Mouse (Mus musculus) hindbrain, embryonic 12.5 days (tissue): ENCODE measurements around the gene Psmd11. TPM values are rescaled to one million over a fixed set of nuclear protein-coding genes. Genes with fewer than 3 reads are reported as not detected.
"Not testable (repeated sequence)": the region's sequence is repeated elsewhere in the genome, so short reads cannot be mapped to it uniquely, and the experiment has no call there.

Experiments used
- ATAC-seq: fragments of 200-750 bp; cut with Nextera tagmentation; 2 replicates; pipeline ENCODE4 v1.8.0; 2017; ENCODE audit warnings: moderate TSS enrichment; ENCODE audit not compliant: low FRiP score
- H3K27ac ChIP-seq: fragments of 300-500 bp; sonication (generic); 2 replicates; pipeline ENCODE4 v1.5.1; 2016; ENCODE audit warnings: mild to moderate bottlenecking
- H3K27me3 ChIP-seq: fragments of 300-500 bp; sonication (generic); 2 replicates; pipeline ENCODE4 v1.6.1; 2016; ENCODE audit warnings: mild to moderate bottlenecking
- H3K36me3 ChIP-seq: fragments of 300-500 bp; sonication (generic); 2 replicates; pipeline ENCODE4 v1.6.1; 2016; ENCODE audit warnings: mild to moderate bottlenecking
- H3K4me1 ChIP-seq: fragments of 300-500 bp; sonication (generic); 2 replicates; pipeline ENCODE4 v1.6.1; 2016
- H3K4me2 ChIP-seq: fragments of 300-500 bp; sonication (generic); replicated peaks from 2 replicates; pipeline ENCODE4 v1.6.1; 2016; ENCODE audit warnings: mild to moderate bottlenecking
- H3K4me3 ChIP-seq: fragments of 300-500 bp; sonication (generic); 2 replicates; pipeline ENCODE4 v1.5.1; 2016; ENCODE audit warnings: mild to moderate bottlenecking
- H3K9ac ChIP-seq: fragments of 300-500 bp; sonication (generic); 2 replicates; pipeline ENCODE4 v1.6.1; 2016; ENCODE audit warnings: mild to moderate bottlenecking, moderate library complexity
- H3K9me3 ChIP-seq: fragments of 300-500 bp; sonication (generic); replicated peaks from 2 replicates; pipeline ENCODE4 v1.6.1; 2016; ENCODE audit warnings: mild to moderate bottlenecking
- WGBS: fragments of 180-500 bp; shearing (Covaris S2); methylation state at CpG from one replicate; pipeline ENCODE4 v1.1.7; 2016; 5-methylcytosine and 5-hydroxymethylcytosine counted together
- polyA plus RNA-seq: library from polyadenylated mRNA; unstranded; fragments of >200 nt; fragmentation: Nextera tagmentation; extraction: Ambion mirVana; gene quantifications from 2 replicates; pipeline ENCODE4 v1.2.1, GENCODE M21; 2016

Gene Psmd11
- 316 and 330 TPM in 2 replicates for polyA plus RNA-seq

- peak within 1 kb of the TSS; percentile 94 for H3K27ac ChIP-seq
- H3K4me1 ChIP-seq = peaks cover 9% of the 10 kb centered on the region
- no peaks in the 10 kb centered on the region for H3K27me3 ChIP-seq
- ATAC-seq = peak; percentile 99
- peak within 1 kb of the TSS; percentile 81 for H3K4me2 ChIP-seq
- H3K9ac ChIP-seq = peak within 1 kb of the TSS; percentile 98
- WGBS = 0% methylated on average over 54 of the region's 58 CpGs
- no peaks in the 10 kb centered on the region for H3K9me3 ChIP-seq
- peaks cover 18% of the 10 kb centered on the region for H3K36me3 ChIP-seq
- H3K4me3 ChIP-seq = peak within 1 kb of the TSS; percentile 100
Measured at GRCm38 (mm10) chr11:80428381-80429008, at the start of gene Psmd11. Psmd11 (plus strand) TSS chr11:80428615.

- H3K4me1 ChIP-seq, H3K9me3 ChIP-seq, H3K36me3 ChIP-seq, H3K4me3 ChIP-seq, H3K27me3 ChIP-seq, H3K4me2 ChIP-seq, H3K9ac ChIP-seq, H3K27ac ChIP-seq, ATAC-seq: not testable (repeated sequence)
- 97% methylated on average over 7 of the region's 7 CpGs for WGBS
Measured at GRCm38 (mm10) chr11:80379184-80379583, 49.2 kb upstream of the Psmd11 start.

GRCm38 (mm10) chr11:80382626-80383018, 45.8 kb upstream of the Psmd11 start:
- Histone ChIP-seq H3K9me3 (no peaks in the 10 kb centered on the region), H3K4me3 (peak overlapping the region; percentile 87), H3K27me3 (no peaks in the 10 kb centered on the region), H3K27ac (peak overlapping the region; percentile 92), H3K36me3 (peaks cover 8% of the 10 kb centered on the region), H3K4me1 (peaks cover 26% of the 10 kb centered on the region), H3K9ac (peak overlapping the region; percentile 95), H3K4me2 (peak overlapping the region; percentile 66)
- WGBS = 9% methylated on average over 12 of the region's 12 CpGs
- ATAC-seq = peak; percentile 20; the same call in 1 of the 2 replicates

- H3K9me3 ChIP-seq = no peaks in the 10 kb centered on the region
- peak within 1 kb of the TSS; percentile 73 for H3K4me2 ChIP-seq
Measured at GRCm38 (mm10) chr11:80383019-80383625, 45.3 kb upstream of the Psmd11 start, which contains the start of gene Zfp207. Zfp207 (plus strand) TSS chr11:80383279.

GRCm38 (mm10) chr11:80383626-80384046, 44.8 kb upstream of the Psmd11 start:
- 0 out of 2 replicates have a peak, but pooled peaks have one; percentile 21 for ATAC-seq

More at GRCm38 (mm10) chr11:80383019-80383625, 45.3 kb upstream of the Psmd11 start, which contains the start of gene Zfp207:
- H3K27ac ChIP-seq = peak within 1 kb of the TSS; percentile 92
- peaks cover 13% of the 10 kb centered on the region for H3K36me3 ChIP-seq
- H3K4me1 ChIP-seq = peaks cover 26% of the 10 kb centered on the region
- H3K9ac ChIP-seq = peak within 1 kb of the TSS; percentile 95
- H3K4me3 ChIP-seq = peak within 1 kb of the TSS; percentile 87
- under 1% methylated on average over 33 of the region's 33 CpGs for WGBS
- peak; percentile 94 for ATAC-seq
- H3K27me3 ChIP-seq = no peaks in the 10 kb centered on the region

GRCm38 (mm10) chr11:80384461-80384860, 44.0 kb upstream of the Psmd11 start:
- Histone ChIP-seq H3K9me3 (no peaks in the 10 kb centered on the region), H3K27ac (no peak overlapping the region)
- no peak for ATAC-seq

More at GRCm38 (mm10) chr11:80383626-80384046, 44.8 kb upstream of the Psmd11 start:
- peak overlapping the region; percentile 11; the same call in 1 of the 2 replicates for H3K4me2 ChIP-seq
- peak overlapping the region; percentile 95 for H3K9ac ChIP-seq
- H3K4me1 ChIP-seq = peaks cover 26% of the 10 kb centered on the region
- peaks cover 17% of the 10 kb centered on the region for H3K36me3 ChIP-seq
- H3K9me3 ChIP-seq = no peaks in the 10 kb centered on the region
- WGBS = 1% methylated on average over 20 of the region's 20 CpGs
- peak overlapping the region; percentile 92 for H3K27ac ChIP-seq
- H3K4me3 ChIP-seq = peak overlapping the region; percentile 87
- H3K27me3 ChIP-seq = no peaks in the 10 kb centered on the region

GRCm38 (mm10) chr11:80385055-80385454, 43.4 kb upstream of the Psmd11 start:
- Histone ChIP-seq H3K4me1 (peaks cover 26% of the 10 kb centered on the region), H3K36me3 (peaks cover 22% of the 10 kb centered on the region), H3K9ac (peak overlapping the region; percentile 62), H3K4me2 (peak overlapping the region; percentile 73), H3K27ac (no peak overlapping the region), H3K9me3 (no peaks in the 10 kb centered on the region), H3K27me3 (no peaks in the 10 kb centered on the region), H3K4me3 (peak overlapping the region; percentile 87)
- no peak for ATAC-seq
- WGBS = 66% methylated on average over 4 of the region's 4 CpGs

More at GRCm38 (mm10) chr11:80384461-80384860, 44.0 kb upstream of the Psmd11 start:
- H3K4me1 ChIP-seq = peaks cover 26% of the 10 kb centered on the region
- peak overlapping the region; percentile 87 for H3K4me3 ChIP-seq
- H3K4me2 ChIP-seq = peak overlapping the region; percentile 73
- H3K27me3 ChIP-seq = no peaks in the 10 kb centered on the region
- H3K36me3 ChIP-seq = peaks cover 22% of the 10 kb centered on the region
- H3K9ac ChIP-seq = peak overlapping the region; percentile 62

- WGBS = 91% methylated on average over 2 of the region's 2 CpGs
- Histone ChIP-seq H3K27ac (no peak overlapping the region), H3K4me3 (no peak overlapping the region), H3K4me2 (peak overlapping the region; percentile 73), H3K27me3 (no peaks in the 10 kb centered on the region), H3K4me1 (peaks cover 26% of the 10 kb centered on the region), H3K36me3 (peaks cover 29% of the 10 kb centered on the region), H3K9ac (no peak overlapping the region), H3K9me3 (no peaks in the 10 kb centered on the region)
- ATAC-seq = no peak
Measured at GRCm38 (mm10) chr11:80386790-80387189, 41.6 kb upstream of the Psmd11 start.

- H3K27ac ChIP-seq = no peak overlapping the region
- H3K9ac ChIP-seq = no peak overlapping the region
- peaks cover 47% of the 10 kb centered on the region for H3K36me3 ChIP-seq
- WGBS = 87% methylated on average over 1 of the region's 1 CpGs
- no peaks in the 10 kb centered on the region for H3K9me3 ChIP-seq
- no peak overlapping the region for H3K4me3 ChIP-seq
- no peaks in the 10 kb centered on the region for H3K27me3 ChIP-seq
- no peak overlapping the region for H3K4me2 ChIP-seq
- H3K4me1 ChIP-seq = peaks cover 23% of the 10 kb centered on the region
- ATAC-seq = no peak
Measured at GRCm38 (mm10) chr11:80389885-80390284, 38.5 kb upstream of the Psmd11 start.

GRCm38 (mm10) chr11:80391407-80392120, 36.9 kb upstream of the Psmd11 start:
- no peak overlapping the region for H3K4me2 ChIP-seq
- no peaks in the 10 kb centered on the region for H3K9me3 ChIP-seq
- H3K27ac ChIP-seq = no peak overlapping the region
- peaks cover 64% of the 10 kb centered on the region for H3K36me3 ChIP-seq
- no peaks in the 10 kb centered on the region for H3K27me3 ChIP-seq
- 99% methylated on average over 2 of the region's 2 CpGs for WGBS
- H3K4me1 ChIP-seq = peaks cover 7% of the 10 kb centered on the region
- no peak overlapping the region for H3K4me3 ChIP-seq
- ATAC-seq = no peak
- no peak overlapping the region for H3K9ac ChIP-seq

- Histone ChIP-seq H3K27me3 (no peaks in the 10 kb centered on the region), H3K27ac (no peak overlapping the region), H3K9ac (no peak overlapping the region), H3K4me1 (no peaks in the 10 kb centered on the region), H3K36me3 (peaks cover 72% of the 10 kb centered on the region), H3K4me2 (no peak overlapping the region), H3K4me3 (no peak overlapping the region), H3K9me3 (no peaks in the 10 kb centered on the region)
- no peak for ATAC-seq
- WGBS = 93% methylated on average over 3 of the region's 3 CpGs
Measured at GRCm38 (mm10) chr11:80395930-80396329, 32.5 kb upstream of the Psmd11 start.

GRCm38 (mm10) chr11:80396617-80397016, 31.8 kb upstream of the Psmd11 start:
- no peak overlapping the region for H3K27ac ChIP-seq
- ATAC-seq = no peak
- no peaks in the 10 kb centered on the region for H3K27me3 ChIP-seq
- no peak overlapping the region for H3K4me2 ChIP-seq
- H3K4me3 ChIP-seq = no peak overlapping the region
- no peaks in the 10 kb centered on the region for H3K4me1 ChIP-seq
- H3K9ac ChIP-seq = no peak overlapping the region
- no peaks in the 10 kb centered on the region for H3K9me3 ChIP-seq
- H3K36me3 ChIP-seq = peaks cover 70% of the 10 kb centered on the region
- 95% methylated on average over 4 of the region's 4 CpGs for WGBS
